15 mouse cellular contexts compared by ENCODE assay signal in the genomic region with DNA sequence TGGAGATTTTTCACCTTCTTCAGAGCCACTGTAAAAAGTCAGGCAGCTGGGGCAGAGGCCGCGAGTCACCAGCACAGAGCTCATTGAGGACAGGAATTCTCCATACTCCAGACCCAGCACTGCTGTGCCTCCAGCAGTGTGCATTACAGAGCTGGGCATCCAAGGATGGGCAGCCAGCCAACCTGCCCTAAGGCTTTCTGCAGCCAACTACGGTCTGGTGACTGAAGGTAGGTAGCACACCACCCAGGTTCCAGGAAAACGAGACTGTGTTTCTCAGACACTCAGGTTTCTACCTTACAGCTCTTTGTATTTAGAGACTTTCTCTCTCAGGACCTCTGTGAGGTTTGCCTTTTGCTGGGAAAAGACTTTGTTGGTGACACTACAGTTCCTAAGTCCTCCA. TPM values are rescaled to one million over a fixed set of nuclear protein-coding genes. Genes with fewer than 3 reads are reported as not detected.
DNase-seq lines count a peak whose midpoint lies in the region; ATAC-seq and TF ChIP-seq lines count a peak whose summit lies in the region.
"Had no signal": no experiment of that assay in that cellular context is flagged by ENCODE, and none has a peak within 500 bp of the region (broad histone marks: within the 10 kb centered on the region; RNA-seq: fewer than 3 reads in every experiment).

No protein-coding gene starts in this region.

- no peak overlapping the region for H3K4me2 ChIP-seq in forebrain, embryonic 13.5 days
- H3K4me2 ChIP-seq in kidney, embryonic 15.5 days = no peak overlapping the region
- no peak overlapping the region for H3K4me2 ChIP-seq in stomach, postnatal 0 days (replicated peaks; ENCODE audit: low read depth)
- H3K4me2 ChIP-seq: intestine, embryonic 15.5 days; liver, embryonic 12.5 days had no signal

- TF ChIP-seq POLR2A in cerebellum, adult 2 months (IDR thresholded peaks at IDR 0.05; ENCODE audit: borderline replicate concordance, insufficient read depth, low read length) = no peak

- TF ChIP-seq EP300 in stomach, postnatal 0 days (optimal IDR thresholded peaks at IDR 0.05) = no peak

- H3K27ac ChIP-seq in forebrain, embryonic 13.5 days = no peak overlapping the region
- no peak overlapping the region for H3K27ac ChIP-seq in forebrain, embryonic 10.5 days
- H3K27ac ChIP-seq in kidney, embryonic 15.5 days = no peak overlapping the region
- H3K27ac ChIP-seq in cerebellum, adult 2 months (ENCODE audit: insufficient read depth, low read length) = no peak overlapping the region
- no peak overlapping the region for H3K27ac ChIP-seq in stomach, postnatal 0 days (replicated peaks)
- H3K27ac ChIP-seq: embryonic facial prominence, embryonic 10.5 days; intestine, embryonic 15.5 days; liver, embryonic 12.5 days had no signal

- peaks cover 6% of the 10 kb centered on the region; the same call in 1 of the 2 replicates for H3K36me3 ChIP-seq in forebrain, embryonic 13.5 days (ENCODE audit: poor library complexity, severe bottlenecking)
- H3K36me3 ChIP-seq in forebrain, embryonic 10.5 days (replicated peaks) = peaks cover 8% of the 10 kb centered on the region; the same call in 1 of the 2 replicates
- peaks cover 11% of the 10 kb centered on the region for H3K36me3 ChIP-seq in kidney, embryonic 15.5 days
- H3K36me3 ChIP-seq in stomach, postnatal 0 days (ENCODE audit: control insufficient read depth, insufficient read depth, low read length) = peaks cover 5% of the 10 kb centered on the region; the same call in 1 of the 2 replicates
- H3K36me3 ChIP-seq: intestine, embryonic 15.5 days had no signal

- 0 out of 2 replicates have a peak, but pooled peaks cover 6% of the 10 kb centered on the region for H3K27me3 ChIP-seq in forebrain, embryonic 13.5 days
- H3K27me3 ChIP-seq in forebrain, embryonic 10.5 days (ENCODE audit: poor library complexity, severe bottlenecking) = peaks cover 34% of the 10 kb centered on the region
- peaks cover 15% of the 10 kb centered on the region for H3K27me3 ChIP-seq in kidney, embryonic 15.5 days
- H3K27me3 ChIP-seq in cerebellum, adult 2 months (ENCODE audit: control insufficient read depth, insufficient read depth, low read length) = no peaks in the 10 kb centered on the region
- H3K27me3 ChIP-seq in stomach, postnatal 0 days (ENCODE audit: control insufficient read depth, insufficient read depth, low read length) = no peaks in the 10 kb centered on the region

- H3K4me3 ChIP-seq in forebrain, embryonic 13.5 days = no peak overlapping the region
- H3K4me3 ChIP-seq in forebrain, embryonic 10.5 days = no peak overlapping the region
- no peak overlapping the region for H3K4me3 ChIP-seq in kidney, embryonic 15.5 days (replicated peaks)
- no peak overlapping the region for H3K4me3 ChIP-seq in cerebellum, adult 2 months (replicated peaks; ENCODE audit: insufficient read depth, low read depth, low read length)
- no peak overlapping the region for H3K4me3 ChIP-seq in stomach, postnatal 0 days (ENCODE audit: low read depth, low read length)
- H3K4me3 ChIP-seq: embryonic facial prominence, embryonic 10.5 days; intestine, embryonic 15.5 days; liver, embryonic 12.5 days had no signal

- H3K4me1 ChIP-seq in forebrain, embryonic 13.5 days = peaks cover 24% of the 10 kb centered on the region
- H3K4me1 ChIP-seq in forebrain, embryonic 10.5 days = peaks cover 26% of the 10 kb centered on the region
- peaks cover 9% of the 10 kb centered on the region for H3K4me1 ChIP-seq in kidney, embryonic 15.5 days
- peaks cover 19% of the 10 kb centered on the region for H3K4me1 ChIP-seq in cerebellum, adult 2 months (ENCODE audit: control insufficient read depth, insufficient read depth, low read length)
- no peaks in the 10 kb centered on the region for H3K4me1 ChIP-seq in stomach, postnatal 0 days (replicated peaks; ENCODE audit: control insufficient read depth, insufficient read depth)
- H3K4me1 ChIP-seq: liver, embryonic 12.5 days had no signal

- 0 out of 2 replicates have a peak overlapping the region, but pooled peaks have one; percentile 4 for H3K9ac ChIP-seq in forebrain, embryonic 13.5 days
- H3K9ac ChIP-seq in kidney, embryonic 15.5 days = no peak overlapping the region
- no peak overlapping the region for H3K9ac ChIP-seq in stomach, postnatal 0 days (ENCODE audit: low read length)
- H3K9ac ChIP-seq: intestine, embryonic 15.5 days; liver, embryonic 12.5 days had no signal

- H3K9me3 ChIP-seq in forebrain, embryonic 13.5 days (replicated peaks) = no peaks in the 10 kb centered on the region
- H3K9me3 ChIP-seq in forebrain, embryonic 10.5 days = no peaks in the 10 kb centered on the region
- H3K9me3 ChIP-seq in kidney, embryonic 15.5 days (replicated peaks) = no peaks in the 10 kb centered on the region
- H3K9me3 ChIP-seq in stomach, postnatal 0 days (ENCODE audit: control insufficient read depth, low read length) = no peaks in the 10 kb centered on the region
- H3K9me3 ChIP-seq: embryonic facial prominence, embryonic 10.5 days; intestine, embryonic 15.5 days; liver, embryonic 12.5 days had no signal

- no peak for TF ChIP-seq CTCF in cerebellum, adult 2 months (IDR thresholded peaks at IDR 0.05; ENCODE audit: borderline replicate concordance, insufficient read depth, low read depth, low read length)
- TF ChIP-seq CTCF in stomach, postnatal 0 days (IDR thresholded peaks at IDR 0.05; ENCODE audit: low read depth) = no peak

- DNase-seq in forebrain, embryonic 10.5 days (ENCODE audit: extremely low spot score, low spot score) = no peak
- DNase-seq in kidney, adult 8-10 months = peak; percentile 12
- DNase-seq in cerebellum, adult 2 months = peak; percentile 46 to 56
- DNase-seq in kidney, postnatal 14 days = peak; percentile 30
- DNase-seq in stomach, postnatal 0 days (ENCODE audit: low spot score) = no peak
- DNase-seq in heart, postnatal 14 days = no peak
- DNase-seq: B cell, adult 2 months; gastrocnemius, postnatal 25 days; thymus, postnatal 25 days had no signal

- intact Hi-C loops in heart, postnatal 14 days (cut with DNase I) = loop anchor here (5.0 kb wide), 2 partner anchors 74 to 329 kb away; no protein-coding TSS in a partner anchor

- ATAC-seq in forebrain, embryonic 13.5 days = no peak
- no peak for ATAC-seq in kidney, embryonic 15.5 days (replicated peaks; ENCODE audit: low FRiP score)
- no peak for ATAC-seq in stomach, postnatal 0 days (ENCODE audit: low FRiP score, low TSS enrichment)

- 62% methylated on average over 4 of the region's 4 CpGs for WGBS in forebrain, embryonic 13.5 days
- 80% methylated on average over 4 of the region's 4 CpGs for WGBS in forebrain, embryonic 10.5 days
- 74% methylated on average over 4 of the region's 4 CpGs for WGBS in kidney, embryonic 15.5 days
- WGBS in cerebellum, adult 2 months = 37% methylated on average over 4 of the region's 4 CpGs
- 62% methylated on average over 4 of the region's 4 CpGs for WGBS in stomach, postnatal 0 days

RNA-seq across cellular contexts. Expression of a gene that starts 24.3 kb away (rescaled TPM):
- polyA plus RNA-seq in forebrain, embryonic 13.5 days (2015; fragmentation: Nextera tagmentation; extraction: Ambion mirVana) = 1.1 and 1.3 TPM in 2 replicates
- polyA plus RNA-seq in forebrain, embryonic 10.5 days (2016; fragmentation: Nextera tagmentation; extraction: Ambion mirVana) = 0.46 and 0.60 TPM in 2 replicates
- 0.19 and 0.21 TPM in 2 replicates for polyA plus RNA-seq in kidney, embryonic 15.5 days (2015; fragmentation: Nextera tagmentation; extraction: Ambion mirVana)
- 44.5 and 51.9 TPM in 2 replicates for polyA plus RNA-seq in cerebellum, adult 2 months (2012; rRNA removed)
- polyA plus RNA-seq in stomach, postnatal 0 days (2015; fragmentation: Nextera tagmentation; extraction: Ambion mirVana) = 0.11 and 0.16 TPM in 2 replicates
- total RNA-seq in heart, postnatal 14 days (2021) = not detected
- total RNA-seq: gastrocnemius, postnatal 25 days had no signal
- polyA plus RNA-seq: heart, embryonic 16.5 days had no signal

Comparison
In these comparisons a context has a peak if more than half of its experiments do, and no peak if none do; other contexts are left out.
1. DNase-seq: peak in kidney, adult 8-10 months (2 of 2), cerebellum, adult 2 months (2 of 2) and kidney, postnatal 14 days (single experiment); none in forebrain, embryonic 10.5 days (single experiment), stomach, postnatal 0 days (single experiment) and heart, postnatal 14 days (0 of 2).
2. RNA of a gene that starts 24.3 kb away (polyA plus RNA-seq): 44.5 to 51.9 TPM in cerebellum, adult 2 months; 1.1 to 1.3 TPM in forebrain, embryonic 13.5 days, 0.46 to 0.60 TPM in forebrain, embryonic 10.5 days, 0.19 to 0.21 TPM in kidney, embryonic 15.5 days and 0.11 to 0.16 TPM in stomach, postnatal 0 days; every median in the first group is over 10 times any median in the second.